Mouse (Mus musculus) midbrain, embryonic 10.5 days (tissue): Measurements from ENCODE around the gene Olfr96. TPM values are rescaled to one million over a fixed set of nuclear protein-coding genes. Genes with fewer than 3 reads are reported as not detected.
A peak's percentile ranks its signal among the peaks of the same experiment; 100 is the strongest.
"Not testable (repeated sequence)": the region's sequence is repeated elsewhere in the genome, so short reads cannot be mapped to it uniquely, and the experiment has no call there.

ENCODE experiments used
- DNase-seq: peaks from one replicate; pipeline ENCODE4 v3.0.0-alpha.2; 2017; ENCODE audit warnings: low spot score
- H3K27ac ChIP-seq: fragments of 300-500 bp; sonication (generic); replicated peaks from 2 replicates; pipeline ENCODE4 v1.5.1; 2016; ENCODE audit warnings: mild to moderate bottlenecking
- H3K27me3 ChIP-seq: fragments of 300-500 bp; sonication (generic); 2 replicates; pipeline ENCODE4 v1.6.1; 2016; ENCODE audit warnings: low read depth, mild to moderate bottlenecking; ENCODE audit not compliant: poor library complexity, severe bottlenecking
- H3K36me3 ChIP-seq: fragments of 300-500 bp; sonication (generic); 2 replicates; pipeline ENCODE4 v1.6.1; 2016; ENCODE audit warnings: mild to moderate bottlenecking, moderate library complexity
- H3K4me1 ChIP-seq: fragments of 300-500 bp; sonication (generic); 2 replicates; pipeline ENCODE4 v1.6.1; 2016
- H3K4me3 ChIP-seq: fragments of 300-500 bp; sonication (generic); 2 replicates; pipeline ENCODE4 v1.5.1; 2016; ENCODE audit warnings: mild to moderate bottlenecking, moderate library complexity
- H3K9me3 ChIP-seq: fragments of 300-500 bp; sonication (generic); replicated peaks from 2 replicates; pipeline ENCODE4 v1.6.1; 2016; ENCODE audit warnings: mild to moderate bottlenecking
- WGBS: fragments of 180-500 bp; shearing (Covaris S2); methylation state at CpG from one replicate; pipeline ENCODE4 v1.1.7; 2016; 5-methylcytosine and 5-hydroxymethylcytosine counted together
- polyA plus RNA-seq: library from polyadenylated mRNA; unstranded; fragments of >200 nt; fragmentation: Nextera tagmentation; extraction: Ambion mirVana; gene quantifications from 2 replicates; pipeline ENCODE4 v1.2.1, GENCODE M21; 2016

The Olfr96 gene
- polyA plus RNA-seq, 1 experiment from 2014 or later = not detected

DNA sequence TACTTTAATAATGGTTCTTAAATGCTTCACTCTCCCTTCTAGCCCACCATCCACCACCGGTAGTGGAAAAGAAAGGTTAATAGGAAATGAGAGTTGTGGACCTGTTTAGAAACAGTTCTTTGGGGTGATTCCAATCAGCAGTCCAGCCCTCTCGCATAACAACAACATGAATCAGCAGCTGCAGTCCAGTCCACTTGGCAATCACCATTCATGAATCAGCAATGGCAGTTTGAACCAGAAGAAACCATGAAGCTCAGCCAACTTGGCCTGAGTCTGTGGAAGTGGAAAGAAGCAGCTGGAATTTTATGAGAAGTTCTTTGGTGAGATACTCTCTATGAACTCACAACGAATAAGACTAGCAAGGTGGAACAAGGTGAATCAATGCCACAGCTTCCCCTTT, 1.5 kb upstream of the Olfr96 start:
- H3K36me3 ChIP-seq = no peaks in the 10 kb centered on the region
- H3K9me3 ChIP-seq = peaks cover 10% of the 10 kb centered on the region; the same call in 1 of the 2 replicates
- no peak for DNase-seq
- H3K27ac ChIP-seq = no peak overlapping the region
- 87% methylated on average over 3 of the region's 3 CpGs for WGBS
- H3K4me3 ChIP-seq = no peak overlapping the region
- H3K4me1 ChIP-seq = no peaks in the 10 kb centered on the region
- H3K27me3 ChIP-seq = no peaks in the 10 kb centered on the region

GRCm38 (mm10) chr17:37221879-37222278, 1.9 kb downstream of the Olfr96 start:
- no peaks in the 10 kb centered on the region for H3K4me1 ChIP-seq
- 27% methylated on average over 1 of the region's 1 CpGs for WGBS
- H3K9me3 ChIP-seq = peaks cover 9% of the 10 kb centered on the region; the same call in 1 of the 2 replicates
- no peaks in the 10 kb centered on the region for H3K36me3 ChIP-seq
- H3K4me3 ChIP-seq = no peak overlapping the region
- no peak for DNase-seq
- H3K27me3 ChIP-seq = no peaks in the 10 kb centered on the region
- H3K27ac ChIP-seq = no peak overlapping the region

GRCm38 (mm10) chr17:37237230-37237629, 17.3 kb downstream of the Olfr96 start, which contains the start of gene Olfr97:
TSS of gene Olfr97 (minus strand) at chr17:37237330.
- H3K36me3 ChIP-seq, H3K4me3 ChIP-seq, H3K27me3 ChIP-seq, H3K27ac ChIP-seq, DNase-seq, H3K4me1 ChIP-seq, H3K9me3 ChIP-seq: not testable (repeated sequence)
- 90% methylated on average over 2 of the region's 2 CpGs for WGBS

- WGBS = 69% methylated on average over 3 of the region's 3 CpGs
- H3K36me3 ChIP-seq = no peaks in the 10 kb centered on the region
- no peak for DNase-seq
- no peaks in the 10 kb centered on the region for H3K4me1 ChIP-seq
- peaks cover 6% of the 10 kb centered on the region; the same call in 1 of the 2 replicates for H3K9me3 ChIP-seq
- H3K4me3 ChIP-seq = no peak overlapping the region
- no peaks in the 10 kb centered on the region for H3K27me3 ChIP-seq
- no peak overlapping the region for H3K27ac ChIP-seq
Observed at GRCm38 (mm10) chr17:37242198-37242597, 22.3 kb downstream of the Olfr96 start.

DNA sequence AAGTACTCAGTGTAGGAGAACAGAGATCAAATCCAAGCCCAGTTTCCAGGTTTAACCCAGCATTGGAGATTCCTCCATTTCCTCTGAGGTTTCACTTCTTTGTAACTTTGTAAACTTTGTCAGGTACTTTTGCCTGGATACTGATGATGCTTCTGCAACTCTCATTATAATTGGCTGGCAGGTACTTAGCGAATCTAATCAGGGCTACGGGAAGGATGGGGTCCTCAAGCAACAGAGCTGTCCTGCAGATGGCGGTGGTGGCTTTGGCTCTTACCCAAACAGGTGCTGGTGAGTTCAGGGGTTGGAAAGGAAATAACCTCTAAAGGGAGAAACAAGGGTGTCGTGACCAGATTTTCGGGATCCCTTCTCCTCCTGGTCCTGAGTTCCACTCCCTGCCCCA, 26.8 kb downstream of the Olfr96 start:
- no peaks in the 10 kb centered on the region for H3K4me1 ChIP-seq

DNA sequence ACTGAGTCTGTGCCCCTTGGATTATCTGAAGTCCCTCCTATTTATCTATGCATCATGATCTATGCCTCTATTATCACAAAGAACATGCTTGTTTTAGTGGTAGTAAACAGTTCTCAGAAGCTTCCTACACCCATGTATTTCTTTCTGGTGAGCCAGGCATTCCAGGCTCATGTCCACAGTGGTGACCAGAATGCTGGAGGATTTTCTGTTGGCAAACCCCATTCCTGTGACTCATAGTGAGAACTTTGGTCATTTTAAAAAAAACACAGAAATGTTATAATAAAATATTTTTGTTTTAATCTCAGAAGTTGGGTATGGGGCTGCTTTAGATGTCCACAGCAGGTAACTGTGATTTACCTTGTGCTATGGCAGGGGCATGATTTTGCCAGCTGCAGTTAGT, 29.5 kb downstream of the Olfr96 start:
- Histone ChIP-seq H3K27me3 (no peaks in the 10 kb centered on the region), H3K27ac (no peak overlapping the region), H3K4me1 (no peaks in the 10 kb centered on the region), H3K36me3 (no peaks in the 10 kb centered on the region), H3K9me3 (no peaks in the 10 kb centered on the region), H3K4me3 (no peak overlapping the region)
- no peak for DNase-seq

More for the DNA sequence above, 26.8 kb downstream of the Olfr96 start:
- DNase-seq = peak; percentile 13
- Histone ChIP-seq H3K27me3 (no peaks in the 10 kb centered on the region), H3K9me3 (no peaks in the 10 kb centered on the region), H3K36me3 (no peaks in the 10 kb centered on the region), H3K27ac (no peak overlapping the region), H3K4me3 (no peak overlapping the region)
- WGBS = 32% methylated on average over 5 of the region's 5 CpGs

DNA sequence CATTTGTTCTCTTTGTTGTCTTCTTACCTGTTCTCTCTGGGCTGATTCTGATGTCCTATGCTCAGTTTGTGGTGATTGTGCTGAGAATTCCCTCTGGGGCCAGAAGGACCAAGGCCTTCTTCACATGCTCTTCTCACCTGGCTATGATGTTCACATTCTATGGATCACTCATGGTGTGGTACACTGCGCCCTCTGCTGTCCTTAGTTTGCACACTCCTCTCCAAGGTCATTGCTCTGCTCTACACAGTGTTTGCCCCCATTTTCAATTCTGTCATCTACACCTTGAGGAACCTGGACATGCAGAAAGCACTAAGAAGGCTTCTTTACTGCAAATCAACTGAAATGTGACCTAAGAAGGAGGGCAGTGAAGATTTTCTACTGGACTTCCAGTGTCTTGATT, 30.6 kb downstream of the Olfr96 start:
- H3K9me3 ChIP-seq = no peaks in the 10 kb centered on the region
- no peaks in the 10 kb centered on the region for H3K4me1 ChIP-seq
- H3K4me3 ChIP-seq = no peak overlapping the region
- no peaks in the 10 kb centered on the region for H3K36me3 ChIP-seq
- WGBS = 10% methylated on average over 1 of the region's 1 CpGs
- no peak for DNase-seq
- H3K27me3 ChIP-seq = no peaks in the 10 kb centered on the region
- no peak overlapping the region for H3K27ac ChIP-seq

DNA sequence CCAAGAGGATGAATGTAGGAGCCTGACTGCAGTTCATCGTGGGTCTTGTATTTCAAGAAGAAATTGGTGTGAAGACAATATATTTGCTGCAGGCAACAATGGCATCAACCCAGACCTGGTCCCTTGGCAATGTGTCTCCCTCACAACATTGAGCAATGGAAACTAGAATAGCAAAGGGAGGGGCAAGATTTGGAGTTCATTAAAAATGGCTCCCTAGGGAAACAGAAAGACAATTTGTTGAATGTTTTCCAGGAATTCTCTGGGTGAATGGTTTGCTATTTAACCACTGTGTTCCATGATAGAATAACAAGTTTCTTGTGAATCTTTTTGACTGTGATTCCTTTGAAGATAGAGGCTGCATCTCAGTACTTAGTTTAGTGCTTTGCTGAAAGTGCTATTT, 43.7 kb downstream of the Olfr96 start, which contains the start of gene Olfr98:
TSS of gene Olfr98 (minus strand) at position 124 of the 400 bp plus-strand sequence.
- no peaks in the 10 kb centered on the region for H3K36me3 ChIP-seq
- no peak for DNase-seq
- H3K27ac ChIP-seq = no peak within 1 kb of the TSS
- H3K4me3 ChIP-seq = no peak within 1 kb of the TSS
- H3K9me3 ChIP-seq = no peaks in the 10 kb centered on the region
- 77% methylated on average over 1 of the region's 1 CpGs for WGBS
- H3K4me1 ChIP-seq = no peaks in the 10 kb centered on the region
- no peaks in the 10 kb centered on the region for H3K27me3 ChIP-seq

GRCm38 (mm10) chr17:37270058-37270701, 50.2 kb downstream of the Olfr96 start, which contains the start of gene H2-M3:
TSS of gene H2-M3 (plus strand) at chr17:37270220.
- H3K4me3 ChIP-seq = peak within 1 kb of the TSS; percentile 61
- peaks cover 6% of the 10 kb centered on the region for H3K4me1 ChIP-seq
- H3K27me3 ChIP-seq = no peaks in the 10 kb centered on the region; the same call in 1 of the 2 replicates
- H3K9me3 ChIP-seq = no peaks in the 10 kb centered on the region
- WGBS = 5% methylated on average over 26 of the region's 26 CpGs
- no peaks in the 10 kb centered on the region for H3K36me3 ChIP-seq
- peak; percentile 81 for DNase-seq
- H3K27ac ChIP-seq = no peak within 1 kb of the TSS

- 63% methylated on average over 8 of the region's 8 CpGs for WGBS
- Histone ChIP-seq H3K27me3 (no peaks in the 10 kb centered on the region; the same call in 1 of the 2 replicates), H3K36me3 (no peaks in the 10 kb centered on the region), H3K9me3 (no peaks in the 10 kb centered on the region), H3K27ac (no peak overlapping the region), H3K4me3 (peak overlapping the region; percentile 61), H3K4me1 (peaks cover 6% of the 10 kb centered on the region)
- peak; percentile 14 for DNase-seq
Observed at GRCm38 (mm10) chr17:37270702-37271092, 50.8 kb downstream of the Olfr96 start.

- no peaks in the 10 kb centered on the region; the same call in 1 of the 2 replicates for H3K27me3 ChIP-seq
- peaks cover under 1% of the 10 kb centered on the region; the same call in 1 of the 2 replicates for H3K4me1 ChIP-seq
- no peak overlapping the region for H3K27ac ChIP-seq
- H3K4me3 ChIP-seq = no peak overlapping the region
- DNase-seq = no peak
- 87% methylated on average over 2 of the region's 2 CpGs for WGBS
- no peaks in the 10 kb centered on the region for H3K9me3 ChIP-seq
- no peaks in the 10 kb centered on the region for H3K36me3 ChIP-seq
Observed at GRCm38 (mm10) chr17:37275626-37276248, 55.8 kb downstream of the Olfr96 start.
